Mouse (Mus musculus): ENCODE results near the gene Olfr12. TPM values are rescaled to one million over a fixed set of nuclear protein-coding genes. Genes with fewer than 3 reads are reported as not detected.

The Olfr12 gene
- polyA plus RNA-seq, 1 experiment = not detected

GRCm38 (mm10) chr1:92671326-92671725 is 53.7 kb downstream of the Olfr12 start:
- no peak for TF ChIP-seq GATA1 (IDR thresholded peaks at IDR 0.05; ENCODE audit: borderline replicate concordance, low read length)
- no peak for TF ChIP-seq FLI1 (IDR thresholded peaks at IDR 0.05; ENCODE audit: low read length)
- H3K36me3 ChIP-seq (replicated peaks; ENCODE audit: low read length) = no peaks in the 10 kb centered on the region
- peaks cover 19% of the 10 kb centered on the region for H3K9me3 ChIP-seq
- H3K4me1 ChIP-seq = peaks cover 17% of the 10 kb centered on the region
- peaks cover 92% of the 10 kb centered on the region for H3K27me3 ChIP-seq (replicated peaks)
- no peak overlapping the region for H3K4me3 ChIP-seq (replicated peaks)

Other genes with a start within 250 kb of the Olfr12 start
- gene Ndufa10, start 143.9 kb upstream of the Olfr12 start, polyA plus RNA-seq (2012; ENCODE audit: insufficient read depth, low replicate concordance) = 20.9 and 27.2 TPM in 2 replicates
- gene Olfr1416, start 132.7 kb upstream of the Olfr12 start, polyA plus RNA-seq (2012; ENCODE audit: insufficient read depth, low replicate concordance) = not detected in 2 replicates
- not detected in 2 replicates for gene Olfr1415, start 121.7 kb upstream of the Olfr12 start, polyA plus RNA-seq (2012; ENCODE audit: insufficient read depth, low replicate concordance)
- gene Olfr1414, start 99.1 kb upstream of the Olfr12 start, polyA plus RNA-seq (2012; ENCODE audit: insufficient read depth, low replicate concordance) = not detected in 2 replicates
- not detected in 2 replicates for gene Olfr1413, start 46.5 kb upstream of the Olfr12 start, polyA plus RNA-seq (2012; ENCODE audit: insufficient read depth, low replicate concordance)
- gene Olfr1412, start 32.0 kb upstream of the Olfr12 start, polyA plus RNA-seq (2012; ENCODE audit: insufficient read depth, low replicate concordance) = not detected in 2 replicates
- gene Olfr1411, start 23.4 kb upstream of the Olfr12 start, polyA plus RNA-seq (2012; ENCODE audit: insufficient read depth, low replicate concordance) = not detected in 2 replicates
- gene Olfr1410, start 12.0 kb upstream of the Olfr12 start, polyA plus RNA-seq (2012; ENCODE audit: insufficient read depth, low replicate concordance) = not detected in 2 replicates
- 26.2 and 120 TPM in 2 replicates for gene Cops9, start 24.2 kb downstream of the Olfr12 start, polyA plus RNA-seq (2012; ENCODE audit: insufficient read depth, low replicate concordance)
- gene Otos, start 31.1 kb downstream of the Olfr12 start, polyA plus RNA-seq (2012; ENCODE audit: insufficient read depth, low replicate concordance) = 0.50 TPM in 1 of 2 replicates, not detected in the other
- 0.26 and 4.8 TPM in 2 replicates for gene Gpc1, start 213.9 kb downstream of the Olfr12 start, polyA plus RNA-seq (2012; ENCODE audit: insufficient read depth, low replicate concordance)